Mouse (Mus musculus): ENCODE data around the gene Foxo1. TPM values are rescaled to one million over a fixed set of nuclear protein-coding genes. Genes with fewer than 3 reads are reported as not detected.

Foxo1 gene
- total RNA-seq, 2 experiments from 2014 or later = 0.42 to 2.4 TPM

DNA sequence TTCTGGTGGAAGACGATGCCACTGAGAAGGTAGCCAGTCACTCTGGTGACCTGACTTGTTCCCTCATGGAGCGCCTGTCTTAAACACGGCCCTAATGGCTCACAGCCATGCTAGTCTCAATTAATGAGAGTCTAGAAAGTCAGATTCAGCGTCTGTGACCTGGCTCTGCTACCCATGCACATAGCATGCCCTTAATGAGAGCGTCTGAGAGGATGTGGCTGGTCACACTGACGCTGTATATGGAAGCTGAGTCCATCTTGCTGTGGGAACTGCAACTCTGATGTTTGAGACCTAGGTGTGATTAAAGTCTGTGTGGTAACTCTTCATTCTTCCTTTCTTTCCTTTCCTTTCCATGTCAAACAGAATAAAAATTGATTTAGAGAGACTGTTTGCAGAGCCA lies 32.4 kb downstream of the Foxo1 start:
- no peak for ATAC-seq (replicated peaks; ENCODE audit: poor library complexity)

DNA sequence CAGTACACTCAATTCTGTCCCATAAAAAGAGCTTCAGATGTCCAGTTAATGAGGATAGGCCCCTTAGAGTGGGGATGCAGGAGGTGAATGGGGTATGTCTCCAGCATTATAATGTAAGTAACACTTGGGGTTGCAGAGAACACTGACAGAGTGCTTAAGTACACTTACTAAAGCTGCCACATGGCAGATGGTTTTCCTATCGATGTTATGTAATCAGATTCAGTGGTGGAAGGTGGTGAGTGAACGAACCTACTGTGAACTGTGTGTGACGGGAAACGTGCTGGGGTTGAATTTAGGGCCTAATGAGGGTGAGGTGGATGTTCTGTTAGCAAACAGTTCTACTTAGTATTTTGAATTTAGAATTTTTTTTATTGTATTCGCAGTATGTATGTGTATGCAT lies 35.2 kb downstream of the Foxo1 start:
- ATAC-seq (replicated peaks; ENCODE audit: poor library complexity) = no peak

DNA sequence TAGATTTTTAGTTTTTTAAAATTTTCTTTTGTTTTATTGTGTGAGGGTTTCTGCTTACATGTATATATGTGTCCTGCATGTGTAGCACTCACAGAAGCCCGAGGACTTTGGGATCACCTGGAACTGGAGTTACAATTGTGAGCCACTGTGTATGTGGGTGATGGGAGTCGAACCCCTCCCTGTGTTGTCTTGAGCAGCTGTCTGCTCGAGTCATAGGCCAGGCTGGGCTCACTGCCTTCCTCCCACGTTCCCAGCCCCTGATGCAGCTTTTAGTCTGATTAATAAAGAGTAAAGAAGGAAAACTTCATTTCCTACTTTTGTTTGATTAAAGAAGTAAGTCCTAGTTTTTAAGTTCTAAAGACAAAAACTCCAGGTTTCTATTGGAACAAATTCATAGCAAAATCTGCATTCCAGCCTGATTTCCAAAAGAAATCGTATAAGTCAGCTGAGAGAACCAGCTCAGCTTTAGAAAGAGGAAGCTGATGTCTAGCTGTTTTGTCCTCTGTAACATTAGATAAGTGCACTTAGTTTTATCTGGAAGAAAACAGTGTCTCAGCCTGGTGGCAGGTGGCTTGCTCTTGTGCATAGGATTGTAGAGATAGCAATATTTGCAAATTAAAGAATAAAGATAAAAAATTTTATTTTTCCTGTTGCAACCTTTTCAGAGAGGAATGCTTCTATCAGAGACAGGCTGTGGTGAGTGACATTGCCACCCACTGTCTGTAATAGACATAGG lies 40.6 kb downstream of the Foxo1 start:
- ATAC-seq (replicated peaks; ENCODE audit: poor library complexity) = peak; percentile 91

DNA sequence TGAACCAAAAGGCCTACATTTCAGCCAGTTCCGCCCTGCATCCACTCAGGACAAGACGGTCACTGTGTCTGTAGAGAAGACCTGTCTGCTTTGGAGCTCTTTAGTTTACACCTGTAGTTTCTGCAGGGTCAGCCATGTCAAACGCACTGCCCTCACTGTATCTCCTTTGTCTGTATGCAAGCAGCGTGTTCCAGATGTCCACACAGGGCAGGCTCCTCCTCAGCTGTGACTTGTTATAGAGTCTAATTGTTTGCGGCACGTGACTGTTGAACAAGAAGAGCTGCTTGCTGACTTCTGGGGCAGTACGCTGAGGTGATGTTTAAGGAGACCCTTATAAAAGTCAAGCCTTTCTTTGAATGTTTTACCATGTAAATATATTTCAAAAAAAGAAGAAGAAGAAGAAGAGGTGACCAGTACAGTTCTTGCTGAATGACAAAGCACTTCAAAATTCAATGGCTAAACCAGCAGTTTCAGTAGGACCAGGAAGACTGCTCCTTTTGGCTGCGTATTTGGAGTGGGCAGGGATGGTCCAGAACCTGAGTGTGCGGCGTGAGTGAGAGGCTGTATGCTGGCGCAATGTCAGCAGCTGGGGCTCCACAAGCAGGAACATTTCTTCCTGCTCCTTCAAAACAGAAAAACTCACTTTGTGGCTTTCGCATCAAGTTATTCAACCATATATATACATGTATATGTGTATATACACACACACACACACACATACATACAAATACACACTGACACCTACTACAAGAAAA lies 52.6 kb downstream of the Foxo1 start:
- no peak for ATAC-seq (replicated peaks; ENCODE audit: poor library complexity)

DNA sequence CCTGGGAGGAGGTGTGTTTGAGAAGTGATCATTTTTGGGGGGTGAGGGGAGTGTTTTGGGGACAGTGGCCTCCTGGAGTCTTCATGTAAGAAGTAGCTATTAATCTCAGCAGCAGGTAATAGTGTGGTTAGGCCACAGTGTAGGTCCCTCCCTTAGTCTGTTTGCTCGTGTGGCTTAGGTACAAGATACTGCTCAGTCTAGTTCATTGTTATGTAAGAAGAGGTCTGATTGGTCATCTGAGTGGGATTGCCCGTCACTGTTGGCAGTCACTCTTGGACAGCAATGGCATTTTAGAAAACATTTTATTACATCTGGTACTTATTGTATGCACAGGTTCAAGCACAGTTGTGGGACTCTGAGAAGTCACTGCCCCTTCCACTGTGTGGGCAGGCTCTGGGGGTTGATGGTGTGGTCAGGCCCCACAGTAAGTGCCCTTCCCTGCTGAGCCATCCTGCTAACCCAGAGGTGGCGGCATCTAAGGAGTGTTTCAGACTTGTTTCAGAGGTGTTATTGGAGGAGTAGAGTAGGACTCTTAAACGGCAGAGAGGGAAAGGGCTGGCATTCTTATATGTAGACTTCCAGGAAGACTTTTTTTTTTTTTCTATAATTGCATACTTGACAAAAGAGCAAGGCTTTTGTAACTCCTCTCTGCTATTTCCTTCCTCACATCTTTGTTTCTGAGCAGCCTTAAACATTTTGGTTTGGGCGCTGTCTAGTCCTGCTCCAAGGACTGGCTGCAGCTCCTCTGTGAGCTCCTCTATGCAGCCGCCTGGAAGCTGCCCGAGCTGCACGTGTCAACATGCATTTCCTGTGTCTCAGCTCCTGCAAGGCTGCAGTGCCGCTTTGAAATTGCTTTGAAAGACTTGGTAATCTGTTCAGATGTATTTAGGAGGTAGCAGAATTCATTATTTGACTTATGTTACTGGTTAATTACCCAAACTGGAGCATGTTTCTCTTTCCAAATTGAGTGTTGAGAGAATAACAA lies 54.6 kb downstream of the Foxo1 start:
- no peak for ATAC-seq (replicated peaks; ENCODE audit: poor library complexity)

DNA sequence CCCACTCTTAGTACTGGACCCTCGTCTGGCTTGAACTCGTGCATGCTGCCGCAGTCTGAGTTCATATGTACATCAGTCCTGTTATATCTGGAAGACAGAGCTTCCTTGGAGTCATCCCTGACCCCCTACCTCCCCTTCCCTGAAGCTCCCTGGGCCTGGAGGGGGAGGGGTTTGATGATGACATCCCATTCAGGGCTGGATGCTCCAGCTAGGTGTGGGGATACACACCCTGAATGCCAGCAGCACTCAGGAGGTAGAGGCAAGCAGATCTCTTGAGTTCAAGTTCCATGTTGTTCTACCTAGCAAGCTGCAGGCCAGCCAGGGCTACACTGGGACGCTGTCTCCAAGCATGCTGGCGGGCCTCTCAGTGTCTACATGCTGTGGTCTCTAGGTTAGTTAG lies 56.9 kb downstream of the Foxo1 start:
- ATAC-seq (replicated peaks; ENCODE audit: poor library complexity) = no peak

DNA sequence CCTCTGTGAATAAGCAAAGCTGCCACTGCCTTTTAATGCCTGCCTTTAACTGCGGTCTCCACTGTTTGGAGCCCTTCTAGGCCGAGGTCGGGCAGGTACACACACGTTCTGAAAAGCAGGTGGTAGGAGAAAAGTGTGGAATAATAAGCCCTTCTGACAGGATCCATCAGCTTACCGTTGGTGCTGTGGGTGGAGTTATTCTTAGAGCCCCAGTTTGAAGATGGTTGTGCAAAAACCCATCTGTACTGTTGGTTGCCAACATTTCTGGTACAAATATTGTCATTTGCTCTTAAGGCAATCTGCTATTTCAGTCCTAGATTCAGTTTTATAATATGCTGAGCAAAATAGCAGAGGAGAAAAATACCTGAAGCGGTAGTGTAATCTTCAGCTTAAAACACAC lies 58.6 kb downstream of the Foxo1 start:
- ATAC-seq (replicated peaks; ENCODE audit: poor library complexity) = no peak

DNA sequence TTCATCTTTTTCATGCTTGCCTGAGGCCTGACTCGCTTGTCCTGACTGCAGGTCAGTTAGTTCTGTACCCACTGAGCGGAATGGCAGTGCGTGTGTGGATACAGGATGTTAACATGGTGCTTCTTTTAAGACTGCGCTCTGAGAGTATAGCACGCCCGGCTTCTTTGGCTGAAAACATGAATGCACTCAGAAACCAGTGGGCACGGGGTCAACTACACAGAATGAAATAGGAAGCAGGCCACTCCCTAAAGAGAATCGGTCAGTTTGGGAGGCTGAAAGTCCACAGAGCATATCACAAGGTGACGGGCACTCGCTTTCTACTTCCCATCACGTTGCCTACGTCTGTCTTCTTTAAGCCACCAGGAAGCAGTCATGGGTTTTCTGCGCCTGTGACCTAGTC lies 59.0 kb downstream of the Foxo1 start:
- ATAC-seq (replicated peaks; ENCODE audit: poor library complexity) = no peak

DNA sequence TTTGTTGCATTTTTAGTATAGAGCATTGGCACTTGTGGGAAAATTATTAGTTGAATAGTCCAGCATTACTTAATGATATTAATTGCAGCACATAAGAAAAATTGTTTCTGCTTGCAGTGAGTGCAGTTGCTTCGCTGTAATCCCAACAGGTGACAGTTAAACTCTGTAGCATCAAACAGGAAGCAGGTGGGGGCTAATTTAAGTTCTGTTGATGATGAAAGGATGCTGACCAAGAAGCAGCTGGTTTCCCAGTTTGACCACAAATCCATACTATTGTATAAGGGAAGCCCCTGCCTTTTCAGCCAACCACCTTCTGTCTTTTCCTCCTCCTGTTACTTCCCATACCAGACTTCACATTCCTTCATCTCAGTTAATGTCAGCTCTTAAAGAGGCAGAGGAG lies 63.6 kb downstream of the Foxo1 start:
- peak; percentile 65 for ATAC-seq (replicated peaks; ENCODE audit: poor library complexity)

DNA sequence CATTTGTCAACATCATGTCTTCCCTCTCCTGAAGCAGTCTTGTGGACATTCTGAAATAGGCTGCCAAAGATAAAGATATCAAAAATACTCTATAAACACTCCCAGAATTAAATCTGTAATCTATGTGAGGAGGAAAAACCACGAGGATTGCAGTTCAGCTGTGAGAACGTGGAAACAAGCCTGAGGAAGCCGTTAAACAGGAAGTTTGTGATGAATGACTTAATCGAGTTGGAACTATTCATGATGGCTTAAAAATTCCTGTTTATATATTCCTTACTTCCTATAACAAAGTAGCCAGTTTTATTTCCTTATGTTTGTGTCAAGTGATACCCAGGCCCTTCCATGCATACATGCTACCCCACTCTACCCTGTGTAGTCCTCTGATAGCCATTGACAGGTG lies 70.6 kb downstream of the Foxo1 start:
- no peak for ATAC-seq (replicated peaks; ENCODE audit: poor library complexity)

DNA sequence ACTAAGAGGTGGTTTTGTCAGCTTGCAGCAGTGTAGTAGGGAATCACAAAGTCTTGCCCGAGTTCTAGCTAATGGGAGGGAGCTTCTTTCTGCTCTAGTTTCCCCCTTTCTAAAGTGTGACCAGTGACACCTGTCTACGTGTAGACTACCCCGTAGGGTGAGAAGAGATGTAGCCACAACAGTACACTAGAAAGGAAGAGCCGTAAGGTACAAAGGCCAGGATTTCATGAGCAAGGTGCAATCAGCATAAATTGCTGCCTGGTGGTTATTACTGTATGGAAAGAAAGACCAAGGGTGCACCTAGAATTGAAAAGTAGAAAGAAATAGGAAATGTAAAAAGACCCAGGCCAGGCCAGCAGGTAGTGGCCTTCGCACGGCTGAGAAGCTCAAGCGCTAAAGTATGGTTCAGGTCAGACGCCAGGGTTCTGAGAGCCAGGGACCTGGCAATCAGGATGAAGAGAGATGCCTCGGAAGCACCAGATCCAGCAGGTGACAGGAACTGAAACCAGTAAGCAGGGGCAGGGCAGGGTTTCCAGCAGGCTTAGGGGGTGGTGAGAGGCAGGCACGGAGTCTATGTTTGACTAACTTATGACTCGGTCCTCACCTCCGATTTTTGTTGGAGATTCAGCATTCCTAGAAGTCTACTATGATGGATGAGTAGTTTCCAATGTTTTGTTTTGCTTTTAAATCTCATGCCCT lies 72.3 kb downstream of the Foxo1 start:
- no peak for ATAC-seq (replicated peaks; ENCODE audit: poor library complexity)

DNA sequence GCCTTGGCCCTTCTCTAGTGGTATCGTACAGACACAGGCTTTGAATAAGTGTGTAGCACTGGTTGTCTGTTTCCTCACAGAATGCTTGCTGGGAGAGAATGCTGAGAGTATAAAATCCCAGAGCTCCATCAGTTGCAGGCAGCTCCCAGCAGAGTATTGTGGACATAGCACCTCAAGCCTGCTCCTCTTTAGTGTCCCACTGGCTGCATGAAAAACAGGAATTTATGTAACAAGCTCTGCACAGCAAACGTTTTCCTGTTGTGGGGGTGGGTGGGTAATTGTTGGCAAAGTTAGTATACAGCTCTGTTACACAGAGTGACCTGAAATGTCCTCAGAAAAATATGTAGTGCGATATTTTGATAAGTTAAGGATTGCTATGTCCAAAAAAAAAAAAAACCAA lies 74.1 kb downstream of the Foxo1 start:
- ATAC-seq (replicated peaks; ENCODE audit: poor library complexity) = no peak

DNA sequence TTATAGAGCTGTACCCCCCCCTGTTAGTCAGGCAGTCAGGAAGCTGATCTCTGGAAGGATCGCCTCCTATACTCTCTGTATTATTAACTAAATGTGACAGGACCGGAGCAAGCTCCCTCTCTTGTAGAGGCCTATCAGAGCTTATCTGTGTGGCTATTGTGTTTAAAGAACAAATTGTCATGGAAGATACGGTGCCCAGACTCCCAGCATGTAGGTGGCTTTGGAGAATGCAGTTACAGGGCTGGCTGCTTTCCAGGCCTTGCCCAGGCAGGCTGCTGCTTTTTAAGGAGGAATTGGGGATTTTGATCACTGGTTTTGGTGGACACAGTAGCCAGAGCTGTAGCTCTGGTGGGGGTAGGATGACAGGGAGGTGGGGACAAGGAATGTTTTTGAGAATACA lies 74.7 kb downstream of the Foxo1 start:
- ATAC-seq (replicated peaks; ENCODE audit: poor library complexity) = peak; percentile 61

DNA sequence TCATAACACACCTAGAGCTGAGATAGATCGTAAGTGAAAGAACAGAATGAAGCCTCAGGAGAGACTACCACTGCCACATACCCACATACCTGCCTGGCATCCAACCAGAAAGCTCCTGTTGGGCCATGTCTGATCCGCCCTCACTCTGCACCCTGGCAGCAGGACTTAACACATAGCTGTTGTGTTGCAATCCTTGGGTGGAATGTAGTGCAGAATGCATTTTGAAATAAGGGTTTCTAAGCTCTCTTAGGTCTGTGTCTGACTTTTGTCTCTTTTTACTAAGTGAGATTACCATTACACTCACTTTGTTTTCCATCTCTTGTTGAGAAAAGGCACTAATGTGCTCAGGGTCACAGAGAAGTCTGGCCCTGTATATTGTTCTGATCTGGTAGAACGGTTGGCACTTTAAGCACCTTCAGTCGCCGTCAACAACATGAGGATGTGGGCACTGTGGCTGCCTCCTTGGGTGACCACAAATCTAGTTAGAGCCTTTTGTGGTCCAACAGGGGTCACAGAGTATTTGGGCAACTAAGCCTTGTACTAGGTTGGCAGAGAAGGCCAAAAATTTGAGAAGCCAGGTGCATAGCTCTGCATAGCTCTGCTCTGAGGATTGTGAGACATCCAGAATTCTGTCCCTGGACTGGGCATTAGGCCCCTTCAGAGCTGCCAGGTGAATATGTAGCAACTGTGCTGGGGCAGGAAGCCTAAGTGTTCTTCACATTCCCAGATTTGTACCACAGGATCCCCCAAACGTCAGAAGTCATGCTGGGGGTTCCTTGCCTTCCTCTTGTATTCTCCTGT lies 75.3 kb downstream of the Foxo1 start:
- ATAC-seq (replicated peaks; ENCODE audit: poor library complexity) = peak; percentile 76

DNA sequence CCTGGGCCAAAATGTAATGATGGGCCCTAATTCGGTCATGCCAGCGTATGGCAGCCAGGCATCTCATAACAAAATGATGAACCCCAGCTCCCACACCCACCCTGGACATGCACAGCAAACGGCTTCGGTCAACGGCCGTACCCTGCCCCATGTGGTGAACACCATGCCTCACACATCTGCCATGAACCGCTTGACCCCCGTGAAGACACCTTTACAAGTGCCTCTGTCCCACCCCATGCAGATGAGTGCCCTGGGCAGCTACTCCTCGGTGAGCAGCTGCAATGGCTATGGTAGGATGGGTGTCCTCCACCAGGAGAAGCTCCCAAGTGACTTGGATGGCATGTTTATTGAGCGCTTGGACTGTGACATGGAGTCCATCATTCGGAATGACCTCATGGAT lies 77.7 kb downstream of the Foxo1 start:
- ATAC-seq (replicated peaks; ENCODE audit: poor library complexity) = no peak

DNA sequence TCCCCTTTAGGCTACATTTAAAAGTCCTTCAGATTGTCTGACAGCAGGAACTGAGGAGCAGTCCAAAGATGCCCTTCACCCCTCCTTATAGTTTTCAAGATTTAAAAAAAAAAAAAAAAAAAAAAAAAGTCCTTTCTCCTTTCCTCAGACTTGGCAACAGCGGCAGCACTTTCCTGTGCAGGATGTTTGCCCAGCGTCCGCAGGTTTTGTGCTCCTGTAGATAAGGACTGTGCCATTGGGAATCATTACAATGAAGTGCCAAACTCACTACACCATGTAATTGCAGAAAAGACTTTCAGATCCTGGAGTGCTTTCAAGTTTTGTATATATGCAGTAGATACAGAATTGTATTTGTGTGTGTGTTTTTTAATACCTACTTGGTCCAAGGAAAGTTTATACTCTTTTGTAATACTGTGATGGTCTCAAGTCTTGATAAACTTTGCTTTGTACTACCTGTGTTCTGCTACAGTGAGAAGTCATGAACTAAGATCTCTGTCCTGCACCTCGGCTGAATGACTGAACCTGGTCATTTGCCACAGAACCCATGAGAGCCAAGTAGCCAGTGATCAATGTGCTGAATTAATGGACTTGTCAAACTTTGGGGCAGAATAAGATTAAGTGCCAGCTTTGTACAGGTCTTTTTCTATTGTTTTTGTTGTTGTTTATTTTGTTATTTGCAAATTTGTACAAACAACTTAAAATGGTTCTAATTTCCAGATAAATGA lies 79.0 kb downstream of the Foxo1 start:
- ATAC-seq (replicated peaks; ENCODE audit: poor library complexity) = no peak

DNA sequence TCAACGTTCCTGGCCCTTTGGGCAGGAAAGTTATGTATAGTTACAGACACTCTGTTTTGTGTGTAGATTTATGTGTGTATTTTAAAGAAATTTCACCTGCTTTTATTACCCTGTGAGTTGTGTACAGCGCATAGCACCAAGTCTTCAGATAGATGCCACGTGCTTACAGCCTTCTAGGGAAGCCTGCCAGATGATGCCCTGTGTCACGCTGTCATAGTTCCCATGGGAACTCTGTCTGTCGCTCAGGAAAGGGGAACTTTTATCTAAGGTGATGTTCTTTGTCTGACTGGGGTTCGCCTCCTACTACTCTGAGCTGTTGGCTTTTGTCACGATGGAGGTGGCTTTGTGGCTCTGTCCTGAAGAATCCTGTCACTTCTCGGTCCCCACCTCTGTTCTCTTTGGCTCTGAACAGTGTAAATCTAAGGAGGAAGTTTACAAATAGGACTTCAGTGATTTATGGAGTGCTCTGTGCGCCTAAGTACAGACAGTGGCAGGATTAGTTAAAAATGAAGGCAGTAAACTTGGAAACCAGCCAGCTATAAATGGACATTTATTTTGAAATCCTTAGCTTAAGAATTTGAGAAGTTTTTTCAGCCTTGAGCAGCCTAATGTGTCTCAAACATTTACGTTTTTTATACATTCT lies 80.0 kb downstream of the Foxo1 start:
- ATAC-seq (replicated peaks; ENCODE audit: poor library complexity) = no peak

DNA sequence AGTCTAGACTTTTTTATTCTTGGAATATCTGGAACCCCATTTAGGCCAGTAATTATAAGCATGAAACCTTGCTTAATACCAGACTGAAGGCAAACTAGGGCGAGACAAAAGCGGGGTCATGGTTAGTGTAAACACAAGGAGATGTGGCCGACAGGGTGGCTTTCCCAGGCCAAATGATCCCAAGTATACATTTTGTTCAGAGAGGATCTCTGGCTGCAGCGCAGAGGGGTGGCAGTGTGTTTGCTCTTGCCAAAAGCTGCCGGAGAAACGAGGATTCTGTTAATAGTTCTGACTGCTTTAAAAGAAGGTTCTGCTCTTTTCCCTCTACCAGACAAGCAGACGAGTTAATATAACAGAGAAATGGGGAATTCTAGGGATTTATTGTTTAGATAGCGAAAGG lies 82.5 kb downstream of the Foxo1 start:
- ATAC-seq (replicated peaks; ENCODE audit: poor library complexity) = no peak

DNA sequence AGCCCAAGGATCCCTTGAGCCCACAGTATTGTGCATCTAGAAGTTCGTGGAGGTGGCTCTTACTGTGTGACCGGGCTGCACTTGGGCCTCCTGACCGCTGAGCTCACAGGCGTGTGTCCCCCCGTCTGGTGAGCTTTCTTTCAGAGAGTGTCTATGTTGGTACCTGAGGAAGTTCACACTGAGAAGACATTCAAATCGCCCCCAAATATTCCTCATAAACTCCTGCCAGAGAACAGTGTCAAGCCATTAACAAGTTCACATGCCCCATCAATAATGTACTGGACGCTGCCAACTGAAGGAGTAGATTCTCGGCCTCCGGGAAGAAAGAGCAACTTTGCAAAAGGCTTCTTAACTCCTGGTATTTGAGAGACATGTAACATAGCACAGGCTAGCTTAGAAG lies 83.8 kb downstream of the Foxo1 start:
- no peak for ATAC-seq (replicated peaks; ENCODE audit: poor library complexity)
